Mouse (Mus musculus): ENCODE data around the gene Ms4a13.
"Not testable (repeated sequence)": the region's sequence is repeated elsewhere in the genome, so short reads cannot be mapped to it uniquely, and the experiment has no call there.

GRCm38 (mm10) chr19:11121016-11121420, 75.5 kb downstream of the Ms4a13 start:
- not testable (repeated sequence) for TF ChIP-seq CTCF (IDR thresholded peaks at IDR 0.05; ENCODE audit: low read depth, low read length); EP300 (IDR thresholded peaks at IDR 0.05; ENCODE audit: insufficient read depth, low read depth, low read length)

Measured in ES-Bruce4 (cell line).